Mouse (Mus musculus) neutrophil, adult 5-6 weeks (primary cell): ENCODE results near the gene Stk32b. TPM values are rescaled to one million over a fixed set of nuclear protein-coding genes. Genes with fewer than 3 reads are reported as not detected.

ENCODE experiments used
- ATAC-seq: fragments of 151-379, 151-347 bp; 2 replicates; pipeline ENCODE4 v1.8.0; 2017; ENCODE audit warnings: mild to moderate bottlenecking, moderate TSS enrichment; ENCODE audit not compliant: insufficient number of reproducible peaks, poor library complexity, low FRiP score, severe bottlenecking; ENCODE audit errors: extremely low read depth
- total RNA-seq: library from RNA; stranded (forward); fragments of 200-1000 nt; gene quantifications from 2 replicates; pipeline ENCODE4 v1.2.3, GENCODE M21; 2017

Gene Stk32b
- total RNA-seq, 1 experiment from 2014 or later: 0.23 TPM

- no peak for ATAC-seq
Measured at GRCm38 (mm10) chr5:37435417-37435816, 281.6 kb downstream of the Stk32b start.

DNA sequence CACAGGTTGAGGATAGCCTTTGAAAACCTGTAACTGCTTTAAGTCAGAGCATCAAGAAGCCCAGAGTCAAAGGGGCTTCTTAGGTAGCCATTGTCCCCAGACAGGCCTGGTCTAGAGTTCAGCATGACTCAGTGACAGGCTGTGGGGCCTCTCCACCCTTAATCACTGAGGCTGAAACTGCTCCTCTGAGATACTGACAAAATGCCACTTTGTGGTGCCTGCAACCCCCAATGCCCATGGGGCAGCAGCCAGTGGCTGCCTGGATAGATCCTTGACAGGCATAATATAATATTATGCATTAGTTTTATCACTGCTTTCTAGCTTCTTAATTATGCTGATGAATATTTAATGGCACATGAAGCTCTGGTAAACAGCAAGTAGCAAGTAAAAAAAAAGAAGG lies 289.8 kb downstream of the Stk32b start:
- no peak for ATAC-seq

- no peak for ATAC-seq
Measured at GRCm38 (mm10) chr5:37419028-37419427, 297.9 kb downstream of the Stk32b start.

Other genes with a start within 250 kb of the Stk32b start
- gene Cytl1, start 18.3 kb upstream of the Stk32b start, total RNA-seq: not detected in 2 replicates
- not detected in 2 replicates for gene Msx1, start 107.4 kb upstream of the Stk32b start, total RNA-seq